Mouse (Mus musculus) thymus, postnatal 10 days (tissue): ENCODE results near the gene Gsdmc4.
"Not testable (repeated sequence)": the region's sequence is repeated elsewhere in the genome, so short reads cannot be mapped to it uniquely, and the experiment has no call there.

Experiments
- DNase-seq, 2 experiments: peaks; one replicate each; pipeline ENCODE4 v3.0.0; 2021; ENCODE audit warnings: low spot score in 2 of 2

Gsdmc4 gene

DNA sequence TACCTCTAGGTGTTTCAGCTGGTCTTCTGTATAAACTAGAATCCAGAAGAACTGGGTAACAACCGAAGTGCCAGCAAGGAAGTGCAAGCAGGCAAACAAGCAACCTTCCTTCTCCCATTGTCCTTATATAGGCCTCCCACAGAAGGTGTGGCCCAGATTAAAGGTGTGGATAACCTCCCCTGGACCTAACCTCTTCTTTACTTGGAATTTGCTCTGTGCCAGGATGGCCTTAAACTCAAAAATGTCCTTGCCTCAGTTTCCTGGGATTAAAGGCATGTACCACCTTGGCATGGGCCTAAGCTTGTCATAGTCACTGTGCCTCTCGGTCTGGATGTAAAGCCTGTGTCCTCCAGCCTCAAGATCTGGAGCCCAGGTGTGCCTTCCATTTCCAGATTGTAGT lies at the start of gene Gsdmc4:
Gsdmc4 (minus strand) TSS at position 101 of the 400 bp plus-strand sequence.
- DNase-seq, result not testable (repeated sequence)

DNA sequence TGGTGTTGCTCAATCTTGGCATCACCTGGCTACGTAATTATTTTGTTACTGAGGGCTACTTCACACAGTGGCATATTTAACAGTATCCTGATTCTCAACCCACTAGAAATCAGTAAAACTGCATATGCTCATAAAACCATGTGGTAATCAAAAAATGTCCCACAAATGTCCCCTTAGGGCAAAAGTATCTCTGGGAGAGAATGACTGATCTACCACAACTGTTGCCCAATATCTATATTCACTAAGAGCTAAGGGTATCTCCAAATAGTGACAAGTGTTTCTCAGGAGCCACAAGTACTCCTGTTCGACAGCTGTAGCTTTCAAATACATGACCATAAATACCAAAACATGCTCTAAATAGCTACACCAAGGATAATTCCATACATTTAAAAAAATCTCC lies 48.4 kb upstream of the Gsdmc4 start:
- no peak for DNase-seq

DNA sequence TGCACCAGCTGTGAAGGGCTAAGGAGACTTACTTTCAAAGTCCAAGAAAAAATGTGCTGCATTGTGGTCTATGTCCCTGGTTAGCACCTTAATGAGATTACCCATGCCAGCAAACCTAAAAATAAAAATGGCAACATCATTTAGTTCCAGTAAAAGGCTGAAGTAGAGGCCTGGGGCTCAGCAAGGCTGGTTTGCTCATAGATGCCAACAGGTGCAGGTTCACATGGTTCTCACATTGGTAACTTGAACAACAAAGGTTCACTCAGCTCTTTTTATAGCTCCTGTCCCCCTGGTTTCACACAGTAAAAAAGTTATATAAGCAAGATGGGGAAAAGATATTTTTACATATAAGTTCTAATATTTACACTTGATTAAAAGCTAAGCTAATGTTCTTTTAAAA lies 45.5 kb upstream of the Gsdmc4 start:
- DNase-seq, result no peak

DNA sequence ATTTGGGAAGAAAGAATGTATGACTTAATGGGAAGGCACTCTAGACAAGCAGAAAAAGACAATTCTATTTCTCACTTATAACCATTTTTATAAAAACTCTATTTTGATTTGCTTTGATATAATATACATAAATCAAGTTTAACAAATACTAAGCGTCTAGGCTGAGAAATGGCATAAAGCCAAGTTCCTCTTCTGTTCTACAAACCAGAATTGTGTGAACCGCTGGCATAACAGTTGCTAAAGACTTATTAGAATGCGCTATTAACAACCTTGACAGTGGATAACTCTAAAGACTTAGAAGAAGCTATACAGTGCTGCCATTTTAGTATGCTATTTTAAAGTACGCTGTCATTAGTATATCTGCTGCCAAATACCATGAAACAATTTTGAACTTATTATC lies 41.2 kb upstream of the Gsdmc4 start:
- DNase-seq, result no peak

DNA sequence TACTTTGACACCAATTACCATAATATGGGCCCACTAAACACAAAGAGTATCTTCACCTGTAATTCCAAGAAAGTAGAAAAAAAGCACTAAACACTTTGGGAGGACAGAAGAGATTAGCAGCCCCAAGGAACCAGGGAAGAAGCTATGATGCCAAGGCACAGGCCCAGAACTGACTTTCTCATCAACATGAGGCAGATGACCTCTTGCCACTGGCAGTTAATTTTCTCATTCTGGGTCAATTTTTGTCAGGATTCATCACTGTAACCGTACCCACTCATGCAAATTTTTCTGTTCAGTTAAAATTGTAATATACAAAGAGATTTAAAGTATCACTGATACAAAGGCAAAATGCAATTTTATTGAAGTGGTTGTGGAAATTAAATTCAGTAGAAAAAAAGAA lies 29.1 kb upstream of the Gsdmc4 start:
- no peak for DNase-seq

DNA sequence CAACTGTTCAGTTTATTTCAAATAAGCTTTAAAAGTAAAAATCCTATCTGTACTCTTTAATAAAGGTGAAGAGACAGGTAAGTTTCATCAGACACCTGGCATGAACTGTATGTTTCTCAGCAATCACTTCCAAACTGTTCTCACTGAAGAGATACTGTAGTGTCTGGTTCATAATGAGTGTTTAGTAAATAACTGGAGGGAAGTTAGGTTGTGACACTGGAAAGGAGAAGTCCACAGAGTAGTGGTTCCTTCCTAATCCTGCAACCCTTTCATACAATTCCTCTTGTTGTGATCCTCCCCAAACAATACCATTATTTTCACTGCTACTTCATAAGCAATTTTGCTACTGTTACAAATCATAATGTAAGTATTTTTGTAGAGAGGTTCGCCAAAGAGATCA lies 20.6 kb upstream of the Gsdmc4 start:
- DNase-seq, result no peak

DNA sequence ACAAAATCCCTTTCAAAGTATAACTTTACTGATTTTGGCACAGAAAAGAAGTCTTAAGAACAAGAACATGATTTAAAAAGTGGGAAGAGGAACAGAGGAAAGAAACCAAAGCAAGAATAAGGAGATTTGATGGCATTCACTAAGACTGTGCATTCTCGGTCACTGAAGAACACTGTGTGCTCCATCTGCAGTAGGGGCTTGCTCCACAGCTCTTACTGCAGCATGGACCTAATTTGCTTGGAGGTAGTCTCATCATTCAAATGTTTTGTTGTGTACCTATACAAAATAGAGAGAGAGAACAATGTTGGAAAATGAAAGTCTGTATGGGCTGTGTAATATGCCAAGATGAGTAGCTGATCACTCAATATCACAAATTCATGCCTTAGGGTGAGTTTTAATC lies 19.3 kb upstream of the Gsdmc4 start:
- no peak for DNase-seq

DNA sequence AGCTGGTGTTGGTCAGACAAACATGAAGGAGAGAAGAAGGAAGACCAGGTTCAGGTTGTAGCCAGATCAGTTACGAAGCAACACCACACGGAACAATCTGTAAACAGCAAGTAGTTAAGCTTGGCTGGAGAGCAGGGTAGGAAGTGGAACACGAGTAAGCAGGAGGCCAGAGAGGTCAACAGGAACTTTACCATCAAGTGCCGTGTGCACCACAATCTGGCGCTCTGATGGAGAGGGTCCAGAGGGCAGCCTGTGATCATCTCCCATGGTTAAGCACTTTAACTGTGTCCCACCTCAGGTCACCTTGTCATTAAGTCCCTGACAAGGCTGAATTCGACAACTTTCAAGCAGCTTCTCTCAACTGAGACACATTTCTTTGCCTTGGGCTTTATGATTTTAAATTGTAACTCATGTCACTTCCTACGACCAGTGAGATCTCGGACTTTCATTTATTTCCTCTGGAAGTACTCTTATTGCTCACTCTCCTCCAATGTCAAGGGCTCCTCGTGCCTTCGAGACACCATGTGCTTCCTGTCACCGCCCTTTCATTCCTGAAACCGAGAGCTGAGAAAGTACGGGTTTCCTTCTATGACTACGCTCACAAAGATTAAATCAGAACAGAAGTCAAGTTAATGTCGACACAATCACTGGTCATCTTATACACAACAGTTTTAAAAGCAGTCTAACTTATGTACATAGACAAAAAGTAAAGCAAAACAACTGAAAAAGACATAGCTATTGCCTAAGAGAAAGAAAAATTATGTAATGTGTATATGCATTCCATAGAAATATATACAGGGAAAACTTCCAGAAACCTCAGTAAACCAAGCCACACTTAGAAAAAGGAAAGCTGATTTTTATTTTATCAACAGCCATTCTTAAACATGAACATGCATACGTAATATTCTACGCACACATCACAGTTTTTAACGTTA lies 18.3 kb upstream of the Gsdmc4 start:
- no peak for DNase-seq

DNA sequence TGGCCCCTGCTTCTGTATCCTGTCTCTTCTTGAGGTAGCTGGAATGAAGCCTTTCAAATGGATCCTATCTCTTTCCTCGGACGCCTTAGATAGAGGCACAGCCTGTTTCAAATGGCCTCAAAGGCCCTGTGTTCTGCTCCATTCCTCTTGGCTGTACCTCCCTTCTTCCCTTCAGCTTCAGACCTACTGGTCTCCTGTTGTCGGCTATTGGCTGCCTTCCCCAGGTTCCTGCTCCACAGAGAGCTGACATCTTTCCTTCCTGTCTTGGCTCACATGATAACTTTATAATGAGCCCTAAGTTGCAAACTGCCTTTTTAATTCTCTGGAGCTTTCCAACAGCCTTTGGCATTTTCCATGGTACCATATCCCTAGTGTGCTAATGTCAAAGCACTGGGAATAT lies 14.1 kb upstream of the Gsdmc4 start:
- no peak for DNase-seq

DNA sequence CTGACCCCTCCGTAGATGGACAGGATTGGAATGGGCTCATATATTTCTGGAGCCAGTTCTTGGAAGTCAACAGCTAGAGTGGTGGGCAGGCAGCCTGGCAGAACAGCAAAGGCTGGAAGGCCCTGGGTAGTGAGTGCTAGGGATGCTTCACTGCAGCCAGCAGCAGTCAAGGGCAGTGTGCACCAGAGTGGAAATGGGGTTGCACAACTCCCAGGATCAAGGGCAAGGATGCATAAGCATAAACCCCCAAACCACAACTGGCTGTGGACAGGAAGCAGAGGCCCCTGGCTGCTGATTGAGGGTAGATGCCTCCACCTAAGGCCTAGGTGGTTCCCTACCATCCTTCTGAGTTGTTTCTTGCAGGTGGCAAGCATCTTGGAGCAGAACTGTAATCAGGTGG lies 12.4 kb upstream of the Gsdmc4 start:
- DNase-seq, result no peak

DNA sequence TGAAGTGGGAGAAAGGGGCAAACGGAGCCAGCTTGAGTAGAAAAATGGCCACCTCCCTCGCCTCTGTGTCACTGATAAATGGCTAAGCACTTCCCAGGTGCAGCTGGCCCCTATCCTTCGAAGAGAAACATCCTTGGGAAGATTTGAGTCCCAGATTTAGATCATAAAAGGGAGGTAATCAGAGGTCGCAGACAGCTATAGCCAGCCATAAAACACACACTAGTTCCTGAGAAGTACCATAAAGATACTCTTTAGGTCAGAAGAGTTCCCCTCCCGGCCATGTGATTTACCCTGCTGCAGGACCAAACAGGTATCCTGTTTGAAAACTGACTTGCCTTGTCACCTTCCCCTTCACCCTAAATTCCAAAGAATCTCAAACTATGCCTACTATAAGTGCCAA lies 9.5 kb upstream of the Gsdmc4 start:
- not testable (repeated sequence) for DNase-seq

DNA sequence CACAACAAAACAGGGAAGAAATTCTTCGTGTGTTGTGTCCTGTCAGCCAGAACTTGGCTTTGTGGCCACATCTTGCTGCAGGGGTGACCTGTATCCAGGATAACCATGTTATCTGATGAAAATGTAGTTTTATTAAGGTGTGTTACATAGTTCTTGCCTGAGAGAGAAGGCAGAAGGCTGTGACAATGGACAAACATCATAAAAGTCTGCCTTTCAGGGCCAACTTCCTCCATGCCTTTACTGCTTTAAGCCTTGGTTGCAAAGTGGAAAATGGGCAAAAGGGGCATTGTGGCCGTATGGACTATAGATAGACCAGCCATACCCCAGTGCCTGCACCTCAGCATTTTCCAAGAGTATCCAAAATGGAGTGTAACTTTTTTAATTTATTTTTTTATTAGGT lies 7.6 kb upstream of the Gsdmc4 start:
- not testable (repeated sequence) for DNase-seq

DNA sequence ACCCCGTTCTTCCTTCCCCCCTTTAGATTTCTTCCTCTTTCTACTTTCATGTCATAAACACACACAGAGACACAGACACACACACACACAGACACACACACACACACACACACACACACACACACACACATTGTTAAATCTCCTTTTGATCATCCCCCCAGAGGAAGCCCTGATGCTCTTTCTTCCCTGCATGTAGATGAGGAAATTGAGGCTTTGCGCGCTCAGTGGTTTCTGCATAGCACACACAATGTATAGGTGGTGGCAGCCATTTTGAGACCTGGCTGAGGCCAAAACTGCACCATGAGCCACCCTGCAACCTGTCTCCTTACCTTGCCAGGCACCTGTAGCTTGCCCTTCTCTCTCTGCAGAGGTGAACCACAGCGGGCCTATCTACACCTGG lies 4.5 kb upstream of the Gsdmc4 start:
- DNase-seq, result not testable (repeated sequence)

DNA sequence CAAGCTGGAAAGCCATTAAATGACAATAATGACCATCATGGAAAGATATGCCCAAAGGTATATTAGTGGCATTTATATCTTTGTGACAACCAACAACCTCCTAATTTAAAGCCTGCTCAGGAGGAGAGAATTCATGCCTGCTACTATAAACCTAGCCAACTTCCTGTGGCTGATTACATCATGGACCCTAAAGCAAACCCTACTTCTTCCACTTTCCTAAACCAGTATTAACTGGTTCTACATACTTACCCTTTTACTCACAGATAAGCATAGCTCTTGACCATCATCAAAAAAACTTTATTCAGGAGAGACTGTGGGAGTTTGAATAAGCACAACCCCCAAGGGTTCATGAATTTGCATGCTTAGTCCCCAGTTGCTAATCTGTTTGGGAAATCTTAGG lies 2.2 kb downstream of the Gsdmc4 start:
- not testable (repeated sequence) for DNase-seq

DNA sequence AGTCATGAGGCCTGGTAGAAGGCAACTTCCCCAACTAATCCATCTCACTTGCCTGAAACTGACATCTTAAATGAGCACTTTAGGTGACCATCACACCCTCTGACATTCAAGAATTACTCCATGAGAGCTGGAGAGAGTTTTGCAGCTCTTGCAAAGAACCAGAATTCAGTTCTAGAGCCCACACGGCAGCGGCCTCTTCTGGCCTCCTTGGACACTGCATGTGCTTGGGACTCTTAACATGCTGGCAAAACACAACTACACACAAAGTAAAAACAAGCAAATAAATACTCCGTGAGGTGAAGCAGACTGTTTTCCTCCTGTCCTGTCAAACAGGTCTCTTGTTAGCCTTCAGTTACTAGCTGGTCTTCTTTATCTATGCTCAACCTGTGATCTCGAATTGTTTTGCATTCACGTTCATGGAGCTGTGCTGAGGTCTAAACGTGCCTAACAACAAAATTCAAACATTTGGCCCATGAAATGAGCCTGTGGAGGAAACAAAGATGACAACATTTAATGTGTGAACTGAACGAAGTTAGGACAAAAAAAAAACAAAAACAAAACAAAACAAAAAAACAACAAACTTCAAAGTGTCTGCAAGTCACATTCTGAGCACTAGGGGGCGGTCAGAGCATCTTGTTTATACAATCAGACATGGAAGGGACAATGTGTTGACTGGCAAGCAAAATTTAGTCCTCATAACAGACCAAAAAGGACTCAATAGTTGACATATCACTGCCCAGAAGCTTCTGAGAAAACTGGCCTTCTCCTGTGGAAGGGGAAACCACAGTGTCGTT lies 16.3 kb downstream of the Gsdmc4 start:
- DNase-seq, result peak; percentile 12 to 16

DNA sequence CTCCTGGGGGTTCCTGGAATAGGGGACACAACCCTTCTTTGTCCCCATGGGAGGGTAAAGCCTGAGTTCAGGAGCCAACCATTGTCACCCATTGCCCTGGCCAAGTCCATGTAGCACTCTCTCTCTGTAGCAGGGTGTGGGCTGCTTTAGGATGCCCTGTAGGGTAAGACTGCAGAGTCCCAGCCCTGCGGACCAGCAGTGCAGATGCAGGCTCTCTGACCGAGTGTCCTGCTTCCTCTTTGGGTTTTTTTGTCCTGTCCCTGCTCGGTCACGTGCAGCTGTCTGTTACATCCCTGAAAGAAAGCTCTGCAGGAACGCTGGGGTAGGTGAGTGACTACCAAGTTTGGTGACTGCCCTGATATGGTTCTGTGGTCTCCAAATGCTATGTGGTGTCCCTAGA lies 23.7 kb downstream of the Gsdmc4 start:
- DNase-seq, result not testable (repeated sequence)

DNA sequence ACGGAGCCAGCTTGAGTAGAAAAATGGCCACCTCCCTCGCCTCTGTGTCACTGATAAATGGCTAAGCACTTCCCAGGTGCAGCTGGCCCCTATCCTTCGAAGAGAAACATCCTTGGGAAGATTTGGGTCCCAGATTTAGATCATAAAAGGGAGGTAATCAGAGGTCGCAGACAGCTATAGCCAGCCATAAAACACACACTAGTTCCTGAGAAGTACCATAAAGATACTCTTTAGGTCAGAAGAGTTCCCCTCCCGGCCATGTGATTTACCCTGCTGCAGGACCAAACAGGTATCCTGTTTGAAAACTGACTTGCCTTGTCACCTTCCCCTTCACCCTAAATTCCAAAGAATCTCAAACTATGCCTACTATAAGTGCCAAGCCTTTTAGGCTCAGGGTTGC lies 24.1 kb downstream of the Gsdmc4 start:
- not testable (repeated sequence) for DNase-seq

DNA sequence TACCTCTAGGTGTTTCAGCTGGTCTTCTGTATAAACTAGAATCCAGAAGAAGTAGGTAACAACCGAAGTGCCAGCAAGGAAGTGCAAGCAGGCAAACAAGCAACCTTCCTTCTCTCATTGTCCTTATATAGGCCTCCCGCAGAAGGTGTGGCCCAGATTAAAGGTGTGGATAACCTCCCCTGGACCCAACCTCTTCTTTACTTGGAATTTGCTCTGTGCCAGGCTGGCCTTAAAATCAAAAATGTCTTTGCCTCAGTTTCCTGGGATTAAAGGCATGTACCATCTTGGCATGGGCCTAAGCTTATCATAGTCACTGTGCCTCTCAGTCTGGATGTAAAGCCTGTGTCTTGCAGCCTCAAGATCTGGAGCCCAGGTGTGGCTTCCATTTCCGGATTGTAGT lies 33.6 kb downstream of the Gsdmc4 start, which contains the start of gene Gsdmc3:
Gsdmc3 (minus strand) TSS at position 101 of the 400 bp plus-strand sequence.
- DNase-seq, result not testable (repeated sequence)

DNA sequence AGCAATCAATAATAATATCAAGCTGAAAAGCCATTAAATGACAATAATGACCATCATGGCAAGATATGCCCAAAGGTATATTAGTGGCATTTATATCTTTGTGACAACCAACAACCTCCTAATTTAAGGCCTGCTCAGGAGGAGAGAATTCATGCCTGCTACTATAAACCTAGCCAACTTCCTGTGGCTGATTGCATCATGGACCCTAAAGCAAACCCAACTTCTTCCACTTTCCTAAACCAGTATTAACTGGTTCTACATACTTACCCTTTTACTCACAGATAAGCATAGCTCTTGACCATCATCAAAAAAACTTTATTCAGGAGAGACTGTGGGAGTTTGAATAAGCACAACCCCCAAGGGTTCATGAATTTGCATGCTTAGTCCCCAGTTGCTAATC lies 35.9 kb downstream of the Gsdmc4 start:
- DNase-seq, result not testable (repeated sequence)

DNA sequence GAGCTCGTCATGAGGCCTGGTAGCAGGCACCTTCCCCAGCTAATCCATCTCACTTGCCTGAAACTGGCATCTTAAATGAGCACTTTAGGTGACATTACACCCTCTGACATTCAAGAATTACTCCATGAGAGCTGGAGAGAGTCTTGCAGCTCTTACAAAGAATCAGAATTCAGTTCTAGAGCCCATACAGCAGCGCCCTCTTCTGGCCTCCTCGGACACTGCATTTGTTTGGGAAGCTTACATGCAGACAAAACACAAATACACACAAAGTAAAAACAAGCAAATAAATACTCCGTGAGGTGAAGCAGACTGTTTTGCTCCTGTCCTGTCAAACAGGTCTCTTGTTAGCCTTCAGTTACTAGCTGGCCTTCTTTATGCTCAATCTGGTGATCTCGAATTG lies 50.1 kb downstream of the Gsdmc4 start:
- not testable (repeated sequence) for DNase-seq
